Mouse (Mus musculus) cerebellum, adult 2 months (tissue): ENCODE results near the gene Krtap1-4.
A peak's percentile ranks its signal among the peaks of the same experiment; 100 is the strongest.

Source experiments
- CTCF ChIP-seq: fragments of 200-500 bp; IDR thresholded peaks from 2 replicates; pipeline ENCODE4 v1.5.1; 2011; ENCODE audit warnings: low read depth, mild to moderate bottlenecking, control low read depth, low read length, moderate library complexity, borderline replicate concordance; ENCODE audit not compliant: insufficient read depth
- POLR2A ChIP-seq: fragments of 200-500 bp; IDR thresholded peaks from 2 replicates; pipeline ENCODE4 v1.6.1; 2011; ENCODE audit warnings: low read length, control low read depth, borderline replicate concordance; ENCODE audit not compliant: insufficient read depth

DNA sequence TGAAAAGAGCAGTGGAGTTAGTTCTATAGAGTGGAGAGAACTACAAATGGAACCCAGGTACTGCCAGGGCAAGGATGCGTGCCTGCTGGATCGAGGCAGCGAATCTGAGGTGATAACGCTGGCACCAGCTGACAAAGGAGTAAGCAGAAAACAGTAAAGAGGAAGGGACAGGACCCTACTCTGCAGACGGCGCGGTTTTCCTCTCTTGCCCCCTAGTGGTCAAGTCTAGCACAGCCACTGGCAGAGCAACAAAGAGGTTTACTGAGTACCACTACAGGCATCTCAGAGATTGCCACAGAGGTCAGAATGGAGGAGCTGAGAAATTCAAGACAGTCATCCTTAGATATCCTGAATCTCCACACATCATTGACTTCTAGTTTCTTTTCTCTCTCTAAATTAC is 9.3 kb downstream of the Krtap1-4 start:
- TF ChIP-seq CTCF (peak; percentile 70), POLR2A (no peak)
